Mouse (Mus musculus) limb, embryonic 11.5 days (tissue): Measurements from ENCODE around the gene Bloc1s3. TPM values are rescaled to one million over a fixed set of nuclear protein-coding genes. Genes with fewer than 3 reads are reported as not detected.

Experiments
- ATAC-seq: fragments of 200-750 bp; cut with Nextera tagmentation; 2 replicates; pipeline ENCODE4 v1.8.0; 2017; ENCODE audit warnings: low read depth; ENCODE audit not compliant: insufficient number of reproducible peaks, low FRiP score, low TSS enrichment
- DNase-seq: peaks from one replicate; pipeline ENCODE4 v3.0.0-alpha.2; 2015; ENCODE audit warnings: low spot score
- H3K27ac ChIP-seq: fragments of 300-500 bp; sonication (generic); replicated peaks from 2 replicates; pipeline ENCODE4 v1.5.1; 2014; ENCODE audit warnings: low read depth, mild to moderate bottlenecking, low read length
- H3K27me3 ChIP-seq: fragments of 300-500 bp; sonication (generic); 2 replicates; pipeline ENCODE4 v1.6.1; 2014; ENCODE audit warnings: mild to moderate bottlenecking, low read length, mixed read lengths; ENCODE audit not compliant: control insufficient read depth, insufficient read depth
- H3K36me3 ChIP-seq: fragments of 300-500 bp; sonication (generic); 2 replicates; pipeline ENCODE4 v1.6.1; 2014; ENCODE audit warnings: mild to moderate bottlenecking, low read length, moderate library complexity, mixed read lengths; ENCODE audit not compliant: control insufficient read depth, insufficient read depth
- H3K4me1 ChIP-seq: fragments of 300-500 bp; sonication (generic); 2 replicates; pipeline ENCODE4 v1.6.1; 2014; ENCODE audit warnings: low read length, mixed read lengths; ENCODE audit not compliant: control insufficient read depth, insufficient read depth
- H3K4me2 ChIP-seq: fragments of 300-500 bp; sonication (generic); 2 replicates; pipeline ENCODE4 v1.6.1; 2014; ENCODE audit warnings: low read depth, mild to moderate bottlenecking, moderate library complexity; ENCODE audit not compliant: severe bottlenecking
- H3K4me3 ChIP-seq: fragments of 300-500 bp; sonication (generic); 2 replicates; pipeline ENCODE4 v1.5.1; 2014; ENCODE audit warnings: low read depth, low read length
- H3K9ac ChIP-seq: fragments of 300-500 bp; sonication (generic); 2 replicates; pipeline ENCODE4 v1.6.1; 2014; ENCODE audit warnings: mild to moderate bottlenecking, low read length
- H3K9me3 ChIP-seq: fragments of 300-500 bp; sonication (generic); 2 replicates; pipeline ENCODE4 v1.6.1; 2016; ENCODE audit warnings: low read length; ENCODE audit not compliant: control insufficient read depth
- WGBS: fragments of 180-500 bp; shearing (Covaris S2); extraction: QIAGEN DNeasy Blood & Tissue Kit; methylation state at CpG from one replicate; pipeline ENCODE4 v1.1.7; 2014; 5-methylcytosine and 5-hydroxymethylcytosine counted together
- polyA plus RNA-seq: library from polyadenylated mRNA; unstranded; fragments of >200 nt; fragmentation: Nextera tagmentation; extraction: Ambion mirVana; gene quantifications from 2 replicates; pipeline ENCODE4 v1.2.1, GENCODE M21; 2014

The Bloc1s3 gene
- polyA plus RNA-seq, 1 experiment from 2014 or later: 2.7 TPM

- Histone ChIP-seq H3K4me1 (no peaks in the 10 kb centered on the region), H3K4me3 (no peak overlapping the region), H3K4me2 (no peak overlapping the region), H3K27ac (no peak overlapping the region), H3K36me3 (no peaks in the 10 kb centered on the region), H3K27me3 (peaks cover 31% of the 10 kb centered on the region), H3K9me3 (no peaks in the 10 kb centered on the region; the same call in 1 of the 2 replicates), H3K9ac (no peak overlapping the region)
- ATAC-seq: no peak
- no peak for DNase-seq
- WGBS: 100% methylated on average over 1 of the region's 1 CpGs
Observed at GRCm38 (mm10) chr7:19485488-19485887, 22.7 kb downstream of the Bloc1s3 start.

GRCm38 (mm10) chr7:19483281-19483680 lies 24.9 kb downstream of the Bloc1s3 start:
- WGBS: 86% methylated on average over 8 of the region's 8 CpGs
- peaks cover 11% of the 10 kb centered on the region; the same call in 1 of the 2 replicates for H3K27me3 ChIP-seq
- no peak for DNase-seq
- no peak for ATAC-seq
- H3K9me3 ChIP-seq: no peaks in the 10 kb centered on the region
- H3K9ac ChIP-seq: no peak overlapping the region
- H3K4me2 ChIP-seq: no peak overlapping the region
- no peak overlapping the region for H3K27ac ChIP-seq
- H3K4me1 ChIP-seq: no peaks in the 10 kb centered on the region
- no peak overlapping the region for H3K4me3 ChIP-seq
- H3K36me3 ChIP-seq: no peaks in the 10 kb centered on the region

- Histone ChIP-seq H3K36me3 (no peaks in the 10 kb centered on the region), H3K27ac (no peak overlapping the region), H3K4me3 (no peak overlapping the region), H3K9ac (no peak overlapping the region), H3K4me2 (no peak overlapping the region), H3K9me3 (no peaks in the 10 kb centered on the region), H3K27me3 (peaks cover 18% of the 10 kb centered on the region; the same call in 1 of the 2 replicates), H3K4me1 (0 out of 2 replicates have a peak, but pooled peaks cover 3% of the 10 kb centered on the region)
- WGBS: 25% methylated on average over 14 of the region's 14 CpGs
- no peak for DNase-seq
- no peak for ATAC-seq
Observed at GRCm38 (mm10) chr7:19477624-19478384, 30.4 kb downstream of the Bloc1s3 start.

GRCm38 (mm10) chr7:19477084-19477483 lies 31.1 kb downstream of the Bloc1s3 start:
- no peak for DNase-seq
- Histone ChIP-seq H3K9ac (no peak overlapping the region), H3K36me3 (no peaks in the 10 kb centered on the region), H3K4me2 (no peak overlapping the region), H3K4me1 (0 out of 2 replicates have a peak, but pooled peaks cover 3% of the 10 kb centered on the region), H3K27me3 (peaks cover 24% of the 10 kb centered on the region), H3K4me3 (no peak overlapping the region), H3K27ac (no peak overlapping the region), H3K9me3 (no peaks in the 10 kb centered on the region)
- no peak for ATAC-seq
- WGBS: 67% methylated on average over 2 of the region's 2 CpGs

GRCm38 (mm10) chr7:19473875-19474443 lies 34.2 kb downstream of the Bloc1s3 start:
- Histone ChIP-seq H3K9me3 (no peaks in the 10 kb centered on the region), H3K9ac (peak overlapping the region; percentile 76), H3K4me1 (0 out of 2 replicates have a peak, but pooled peaks cover 6% of the 10 kb centered on the region), H3K27me3 (peaks cover 39% of the 10 kb centered on the region), H3K4me3 (peak overlapping the region; percentile 41), H3K36me3 (no peaks in the 10 kb centered on the region), H3K27ac (no peak overlapping the region), H3K4me2 (peak overlapping the region; percentile 81)
- WGBS: under 1% methylated on average over 76 of the region's 89 CpGs
- DNase-seq (peak; percentile 84), ATAC-seq (peak; percentile 65)

- H3K4me2 ChIP-seq: no peak overlapping the region
- H3K9me3 ChIP-seq: no peaks in the 10 kb centered on the region
- no peak overlapping the region for H3K27ac ChIP-seq
- H3K4me1 ChIP-seq: 0 out of 2 replicates have a peak, but pooled peaks cover 6% of the 10 kb centered on the region
- DNase-seq (no peak), ATAC-seq (no peak)
- WGBS: 40% methylated on average over 4 of the region's 4 CpGs
- no peak overlapping the region for H3K9ac ChIP-seq
- H3K27me3 ChIP-seq: peaks cover 39% of the 10 kb centered on the region
- H3K4me3 ChIP-seq: no peak overlapping the region
- H3K36me3 ChIP-seq: no peaks in the 10 kb centered on the region
Observed at GRCm38 (mm10) chr7:19472403-19472802, 35.8 kb downstream of the Bloc1s3 start.

GRCm38 (mm10) chr7:19470308-19470707 lies 37.9 kb downstream of the Bloc1s3 start:
- Histone ChIP-seq H3K36me3 (no peaks in the 10 kb centered on the region), H3K4me1 (0 out of 2 replicates have a peak, but pooled peaks cover 6% of the 10 kb centered on the region), H3K4me2 (no peak overlapping the region), H3K4me3 (no peak overlapping the region), H3K27ac (no peak overlapping the region), H3K9ac (no peak overlapping the region), H3K9me3 (no peaks in the 10 kb centered on the region), H3K27me3 (peaks cover 41% of the 10 kb centered on the region)
- WGBS: 12% methylated on average over 14 of the region's 14 CpGs
- no peak for DNase-seq
- ATAC-seq: no peak

- peak overlapping the region; percentile 6; the same call in 1 of the 2 replicates for H3K4me3 ChIP-seq
- H3K4me1 ChIP-seq: peaks cover 15% of the 10 kb centered on the region
- ATAC-seq: no peak
- H3K27ac ChIP-seq: no peak overlapping the region
- H3K27me3 ChIP-seq: peaks cover 35% of the 10 kb centered on the region
- no peak overlapping the region for H3K9ac ChIP-seq
- H3K36me3 ChIP-seq: no peaks in the 10 kb centered on the region
- no peaks in the 10 kb centered on the region for H3K9me3 ChIP-seq
- DNase-seq: no peak
- H3K4me2 ChIP-seq: peak overlapping the region; percentile 7; the same call in 1 of the 2 replicates
- 24% methylated on average over 23 of the region's 23 CpGs for WGBS
Observed at GRCm38 (mm10) chr7:19469404-19469803, 38.8 kb downstream of the Bloc1s3 start.
